Mouse (Mus musculus): Measurements from ENCODE around the gene Aqp12. TPM values are rescaled to one million over a fixed set of nuclear protein-coding genes. Genes with fewer than 3 reads are reported as not detected.

The Aqp12 gene
- total and polyA plus RNA-seq, 2 experiments from 2014 or later, result not detected

DNA sequence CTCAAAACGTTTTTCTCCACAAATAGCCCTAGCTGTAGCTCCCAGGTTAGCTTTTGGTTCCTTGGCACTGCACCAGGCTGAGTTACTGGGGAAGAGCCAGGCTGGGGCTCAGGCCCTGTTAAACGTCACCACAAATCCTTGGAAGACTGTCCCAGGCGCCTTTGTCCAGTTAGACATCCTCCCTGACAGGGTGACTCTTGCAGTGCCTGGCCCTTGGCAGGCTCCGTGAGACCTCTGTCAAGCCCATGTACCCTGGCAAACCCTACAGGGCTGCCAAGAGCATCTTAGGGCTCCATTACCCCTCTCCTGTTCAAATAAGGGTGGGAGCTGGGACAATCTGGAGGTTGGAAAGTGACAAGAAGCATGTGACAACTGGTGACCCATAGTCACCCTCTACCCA lies 29.8 kb downstream of the Aqp12 start:
- ATAC-seq (peak; percentile 8; the same call in 1 of the 2 replicates), DNase-seq (no peak)
- Histone ChIP-seq H3K4me2 (ENCODE audit: low read depth) (no peak overlapping the region), H3K9me3 (ENCODE audit: low read length) (no peaks in the 10 kb centered on the region), H3K36me3 (ENCODE audit: insufficient read depth) (peaks cover 98% of the 10 kb centered on the region), H3K4me3 (ENCODE audit: low read depth, low read length) (no peak overlapping the region), H3K27me3 (ENCODE audit: insufficient read depth, low read length) (no peaks in the 10 kb centered on the region), H3K27ac (ENCODE audit: low read depth, low read length) (no peak overlapping the region), H3K4me1 (ENCODE audit: insufficient read depth) (no peaks in the 10 kb centered on the region), H3K9ac (no peak overlapping the region)
- 72% methylated on average over 4 of the region's 4 CpGs for WGBS
- TF ChIP-seq CTCF (IDR thresholded peaks at IDR 0.05; ENCODE audit: low read depth), result no peak

DNA sequence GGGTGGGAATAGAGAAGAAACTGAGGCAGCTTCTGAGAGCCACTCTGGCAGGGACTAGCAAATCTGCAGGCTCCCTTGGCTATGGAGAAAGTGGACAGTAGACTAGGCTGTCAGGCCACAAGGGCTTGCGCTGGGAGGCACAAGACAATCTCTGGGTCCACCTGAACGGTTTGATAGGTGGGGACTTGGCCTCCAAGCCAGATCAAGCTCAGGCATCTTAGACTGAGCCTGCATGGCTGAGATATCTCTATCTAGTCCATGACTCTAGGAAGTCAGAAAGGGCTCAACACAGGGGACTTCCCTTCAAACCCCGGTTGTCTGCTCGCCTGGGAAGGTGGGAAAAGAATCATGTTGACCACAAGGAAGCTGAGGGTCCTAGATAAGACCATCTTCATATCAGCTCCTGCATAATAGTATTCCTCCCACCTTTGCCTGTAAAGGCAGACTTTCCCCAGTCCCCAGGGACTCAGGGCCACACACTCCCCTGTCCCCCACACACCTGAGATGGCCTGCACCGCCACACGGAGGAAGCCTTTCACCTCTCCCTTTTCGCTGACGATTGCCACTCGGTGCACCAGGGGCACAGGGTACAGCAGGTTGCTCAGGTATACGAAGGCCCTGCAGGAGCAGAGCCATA lies 40.1 kb downstream of the Aqp12 start:
- Histone ChIP-seq H3K9me3 (ENCODE audit: low read length) (no peaks in the 10 kb centered on the region), H3K36me3 (ENCODE audit: insufficient read depth) (peaks cover 94% of the 10 kb centered on the region), H3K4me2 (ENCODE audit: low read depth) (no peak overlapping the region), H3K27me3 (ENCODE audit: insufficient read depth, low read length) (no peaks in the 10 kb centered on the region), H3K9ac (no peak overlapping the region), H3K4me3 (ENCODE audit: low read depth, low read length) (no peak overlapping the region), H3K4me1 (ENCODE audit: insufficient read depth) (no peaks in the 10 kb centered on the region), H3K27ac (ENCODE audit: low read depth, low read length) (no peak overlapping the region)
- 90% methylated on average over 10 of the region's 10 CpGs for WGBS
- DNase-seq (no peak), ATAC-seq (no peak)
- no peak for TF ChIP-seq CTCF (IDR thresholded peaks at IDR 0.05; ENCODE audit: low read depth)

- 91% methylated on average over 3 of the region's 3 CpGs for whole genome bisulfite sequencing
- H3K4me1 ChIP-seq (ENCODE audit: insufficient read depth), result no peaks in the 10 kb centered on the region
- H3K9ac ChIP-seq, result no peak overlapping the region
- no peak for TF ChIP-seq CTCF (IDR thresholded peaks at IDR 0.05; ENCODE audit: low read depth)
- DNase-seq (no peak), ATAC-seq (no peak)
- H3K4me2 ChIP-seq (ENCODE audit: low read depth), result no peak overlapping the region
- no peak overlapping the region for H3K27ac ChIP-seq (ENCODE audit: low read depth, low read length)
- no peaks in the 10 kb centered on the region for H3K9me3 ChIP-seq (ENCODE audit: low read length)
- peaks cover 95% of the 10 kb centered on the region for H3K36me3 ChIP-seq (ENCODE audit: insufficient read depth)
- H3K27me3 ChIP-seq (ENCODE audit: insufficient read depth, low read length), result no peaks in the 10 kb centered on the region
- no peak overlapping the region for H3K4me3 ChIP-seq (ENCODE audit: low read depth, low read length)
Observed at GRCm38 (mm10) chr1:93050071-93050470, 43.9 kb downstream of the Aqp12 start.

GRCm38 (mm10) chr1:93051124-93051833 lies 45.1 kb downstream of the Aqp12 start:
- DNase-seq, result no peak
- H3K36me3 ChIP-seq (ENCODE audit: insufficient read depth), result peaks cover 97% of the 10 kb centered on the region
- H3K4me2 ChIP-seq (ENCODE audit: low read depth), result no peak overlapping the region

More at GRCm38 (mm10) chr1:93051124-93051833, 45.1 kb downstream of the Aqp12 start:
- Histone ChIP-seq H3K27ac (ENCODE audit: low read depth, low read length) (no peak overlapping the region), H3K4me1 (ENCODE audit: insufficient read depth) (no peaks in the 10 kb centered on the region), H3K4me3 (ENCODE audit: low read depth, low read length) (no peak overlapping the region), H3K9me3 (ENCODE audit: low read length) (no peaks in the 10 kb centered on the region), H3K9ac (no peak overlapping the region), H3K27me3 (ENCODE audit: insufficient read depth, low read length) (no peaks in the 10 kb centered on the region)
- no peak for ATAC-seq
- no peak for TF ChIP-seq CTCF (IDR thresholded peaks at IDR 0.05; ENCODE audit: low read depth)
- WGBS, result 70% methylated on average over 18 of the region's 23 CpGs

Other genes with a start within 250 kb of the Aqp12 start
- 132 and 173 TPM in 2 replicates for gene Gpc1, start 174.7 kb upstream of the Aqp12 start, total RNA-seq (2014; rRNA removed)
- 47.4 and 52.8 TPM in 2 replicates for gene Gpc1, start 174.7 kb upstream of the Aqp12 start, polyA plus RNA-seq (2015; fragmentation: Nextera tagmentation; extraction: Ambion mirVana)
- gene Ankmy1, start 103.4 kb upstream of the Aqp12 start, total RNA-seq (2014; rRNA removed), result 0.33 and 0.46 TPM in 2 replicates
- 0.24 and 0.27 TPM in 2 replicates for gene Ankmy1, start 103.4 kb upstream of the Aqp12 start, polyA plus RNA-seq (2015; fragmentation: Nextera tagmentation; extraction: Ambion mirVana)
- gene Dusp28, start 99.4 kb upstream of the Aqp12 start, total RNA-seq (2014; rRNA removed), result 17.4 and 25.7 TPM in 2 replicates
- 22.3 and 24.0 TPM in 2 replicates for gene Dusp28, start 99.4 kb upstream of the Aqp12 start, polyA plus RNA-seq (2015; fragmentation: Nextera tagmentation; extraction: Ambion mirVana)
- gene Rnpepl1, start 95.6 kb upstream of the Aqp12 start, total RNA-seq (2014; rRNA removed), result 36.8 and 37.5 TPM in 2 replicates
- 21.3 and 25.3 TPM in 2 replicates for gene Rnpepl1, start 95.6 kb upstream of the Aqp12 start, polyA plus RNA-seq (2015; fragmentation: Nextera tagmentation; extraction: Ambion mirVana)
- gene Capn10, start 72.0 kb upstream of the Aqp12 start, total RNA-seq (2014; rRNA removed), result 84.2 and 97.3 TPM in 2 replicates
- gene Capn10, start 72.0 kb upstream of the Aqp12 start, polyA plus RNA-seq (2015; fragmentation: Nextera tagmentation; extraction: Ambion mirVana), result 47.7 and 56.7 TPM in 2 replicates
- gene Gpr35, start 55.5 kb upstream of the Aqp12 start, total RNA-seq (2014; rRNA removed), result 0.38 and 1.8 TPM in 2 replicates
- 0.28 and 0.44 TPM in 2 replicates for gene Gpr35, start 55.5 kb upstream of the Aqp12 start, polyA plus RNA-seq (2015; fragmentation: Nextera tagmentation; extraction: Ambion mirVana)
- 409 and 465 TPM in 2 replicates for gene Kif1a, start 95.6 kb downstream of the Aqp12 start, total RNA-seq (2014; rRNA removed)
- gene Kif1a, start 95.6 kb downstream of the Aqp12 start, polyA plus RNA-seq (2015; fragmentation: Nextera tagmentation; extraction: Ambion mirVana), result 381 and 564 TPM in 2 replicates
- gene Agxt, start 128.9 kb downstream of the Aqp12 start, total RNA-seq (2014; rRNA removed), result not detected in 2 replicates
- not detected in 2 replicates for gene Agxt, start 128.9 kb downstream of the Aqp12 start, polyA plus RNA-seq (2015; fragmentation: Nextera tagmentation; extraction: Ambion mirVana)
- gene 2310007B03Rik, start 154.6 kb downstream of the Aqp12 start, total RNA-seq (2014; rRNA removed), result 0.23 TPM in 1 of 2 replicates, not detected in the other
- gene 2310007B03Rik, start 154.6 kb downstream of the Aqp12 start, polyA plus RNA-seq (2015; fragmentation: Nextera tagmentation; extraction: Ambion mirVana), result 0.14 and 0.25 TPM in 2 replicates
- 1.9 and 2.7 TPM in 2 replicates for gene Crocc2, start 162.4 kb downstream of the Aqp12 start, total RNA-seq (2014; rRNA removed)
- 0.43 and 0.92 TPM in 2 replicates for gene Crocc2, start 162.4 kb downstream of the Aqp12 start, polyA plus RNA-seq (2015; fragmentation: Nextera tagmentation; extraction: Ambion mirVana)
- 6.2 and 10.6 TPM in 2 replicates for gene Sned1, start 229.5 kb downstream of the Aqp12 start, total RNA-seq (2014; rRNA removed)
- gene Sned1, start 229.5 kb downstream of the Aqp12 start, polyA plus RNA-seq (2015; fragmentation: Nextera tagmentation; extraction: Ambion mirVana), result 1.1 and 2.8 TPM in 2 replicates

All from forebrain, postnatal 0 days (tissue).